Mouse (Mus musculus) cerebellum, adult 2 months (tissue): Measurements from ENCODE around the gene 1700015F17Rik. TPM values are rescaled to one million over a fixed set of nuclear protein-coding genes. Genes with fewer than 3 reads are reported as not detected.

ENCODE experiments used
- DNase-seq, 2 experiments: peaks; one replicate each; pipeline ENCODE4 v3.0.0; 2021
- H3K27ac ChIP-seq: fragments of 200-500 bp; 2 replicates; pipeline ENCODE4 v1.5.1; 2012; ENCODE audit warnings: low read length, control low read depth, inconsistent platforms; ENCODE audit not compliant: insufficient read depth
- H3K27me3 ChIP-seq: fragments of 200-500 bp; 2 replicates; pipeline ENCODE4 v1.6.1; 2012; ENCODE audit warnings: inconsistent platforms, mild to moderate bottlenecking, low read length, moderate library complexity; ENCODE audit not compliant: control insufficient read depth, insufficient read depth
- H3K4me1 ChIP-seq: fragments of 200-500 bp; 2 replicates; pipeline ENCODE4 v1.6.1; 2011; ENCODE audit warnings: low read length; ENCODE audit not compliant: control insufficient read depth, insufficient read depth
- H3K4me3 ChIP-seq: fragments of 200-500 bp; replicated peaks from 2 replicates; pipeline ENCODE3; 2011; ENCODE audit warnings: mild to moderate bottlenecking, low read depth, low read length, control low read depth; ENCODE audit not compliant: insufficient read depth
- CTCF ChIP-seq: fragments of 200-500 bp; IDR thresholded peaks from 2 replicates; pipeline ENCODE4 v1.5.1; 2011; ENCODE audit warnings: low read depth, mild to moderate bottlenecking, control low read depth, low read length, moderate library complexity, borderline replicate concordance; ENCODE audit not compliant: insufficient read depth
- POLR2A ChIP-seq: fragments of 200-500 bp; IDR thresholded peaks from 2 replicates; pipeline ENCODE4 v1.6.1; 2011; ENCODE audit warnings: low read length, control low read depth, borderline replicate concordance; ENCODE audit not compliant: insufficient read depth
- WGBS: fragments of 180-500 bp; shearing (Covaris S2); methylation state at CpG from one replicate; pipeline ENCODE4 v1.1.7; 2018; 5-methylcytosine and 5-hydroxymethylcytosine counted together
- polyA plus RNA-seq: library from polyadenylated mRNA; depleted of rRNA; stranded (reverse); fragments of >200 nt; gene quantifications from 2 replicates; pipeline ENCODE4 v1.2.3, GENCODE M21; 2012; rRNA removed

Gene 1700015F17Rik
- polyA plus RNA-seq, 1 experiment, result 0.49 TPM

GRCm38 (mm10) chr5:5419992-5420455, 58.9 kb downstream of the 1700015F17Rik start, which contains the start of gene Cdk14:
Gene Cdk14 (minus strand): TSS chr5:5420312.
- no peak for DNase-seq
- Histone ChIP-seq H3K4me3 (no peak within 1 kb of the TSS), H3K27ac (no peak within 1 kb of the TSS), H3K4me1 (no peaks in the 10 kb centered on the region), H3K27me3 (no peaks in the 10 kb centered on the region)
- TF ChIP-seq POLR2A, result no peak
- TF ChIP-seq CTCF, result no peak
- 86% methylated on average over 9 of the region's 9 CpGs for WGBS

GRCm38 (mm10) chr5:5419253-5419652, 59.7 kb downstream of the 1700015F17Rik start:
- no peaks in the 10 kb centered on the region for H3K4me1 ChIP-seq
- H3K27ac ChIP-seq, result no peak overlapping the region
- H3K4me3 ChIP-seq, result no peak overlapping the region
- no peak for DNase-seq
- WGBS, result 76% methylated on average over 1 of the region's 1 CpGs
- TF ChIP-seq POLR2A (no peak), CTCF (no peak)
- H3K27me3 ChIP-seq, result no peaks in the 10 kb centered on the region

- Histone ChIP-seq H3K4me1 (no peaks in the 10 kb centered on the region), H3K4me3 (no peak overlapping the region), H3K27me3 (no peaks in the 10 kb centered on the region), H3K27ac (no peak overlapping the region)
- DNase-seq, result no peak
- WGBS, result 58% methylated on average over 3 of the region's 3 CpGs
- TF ChIP-seq CTCF (no peak), POLR2A (no peak)
Observed at GRCm38 (mm10) chr5:5414835-5415234, 64.1 kb downstream of the 1700015F17Rik start.

- no peak overlapping the region for H3K27ac ChIP-seq
- H3K27me3 ChIP-seq, result no peaks in the 10 kb centered on the region
- TF ChIP-seq CTCF (no peak), POLR2A (no peak)
- no peak for DNase-seq
- no peaks in the 10 kb centered on the region for H3K4me1 ChIP-seq
- 93% methylated on average over 2 of the region's 2 CpGs for WGBS
- no peak overlapping the region for H3K4me3 ChIP-seq
Observed at GRCm38 (mm10) chr5:5411886-5412285, 67.1 kb downstream of the 1700015F17Rik start.

GRCm38 (mm10) chr5:5401986-5402385, 77.0 kb downstream of the 1700015F17Rik start:
- Histone ChIP-seq H3K27ac (no peak overlapping the region), H3K4me1 (no peaks in the 10 kb centered on the region), H3K27me3 (no peaks in the 10 kb centered on the region), H3K4me3 (no peak overlapping the region)
- TF ChIP-seq CTCF, result no peak
- TF ChIP-seq POLR2A, result no peak
- WGBS, result 55% methylated on average over 4 of the region's 4 CpGs
- DNase-seq, result no peak

- no peak for DNase-seq
- no peak for TF ChIP-seq POLR2A
- no peak for TF ChIP-seq CTCF
- Histone ChIP-seq H3K27ac (no peak overlapping the region), H3K27me3 (no peaks in the 10 kb centered on the region), H3K4me3 (no peak overlapping the region), H3K4me1 (no peaks in the 10 kb centered on the region)
- WGBS, result 50% methylated on average over 3 of the region's 3 CpGs
Observed at GRCm38 (mm10) chr5:5392786-5393185, 86.2 kb downstream of the 1700015F17Rik start.

Other genes starting within 250 kb of the 1700015F17Rik start
- 40.4 and 48.5 TPM in 2 replicates for gene Cdk14, start 58.8 kb downstream of the 1700015F17Rik start, polyA plus RNA-seq
- gene Cldn12, start 35.8 kb upstream of the 1700015F17Rik start, polyA plus RNA-seq, result 44.9 and 45.0 TPM in 2 replicates
- 9.0 and 9.2 TPM in 2 replicates for gene Gtpbp10, start 80.4 kb upstream of the 1700015F17Rik start, polyA plus RNA-seq
- 0.27 TPM in 1 of 2 replicates, not detected in the other for gene Gm8773, start 94.7 kb upstream of the 1700015F17Rik start, polyA plus RNA-seq
- 10.3 and 11.2 TPM in 2 replicates for gene Cfap69, start 185.1 kb upstream of the 1700015F17Rik start, polyA plus RNA-seq
- 36.9 and 40.7 TPM in 2 replicates for gene Steap2, start 215.4 kb upstream of the 1700015F17Rik start, polyA plus RNA-seq